Mouse (Mus musculus): ENCODE results near the gene Numbl. TPM values are rescaled to one million over a fixed set of nuclear protein-coding genes. Genes with fewer than 3 reads are reported as not detected.

The Numbl gene
- polyA plus RNA-seq, 2 experiments: 25.2 to 83.6 TPM

GRCm38 (mm10) chr7:27305091-27305730, 47.0 kb downstream of the Numbl start:
- H3K4me3 ChIP-seq (replicated peaks; ENCODE audit: low read length): no peak overlapping the region
- H3K9me3 ChIP-seq (ENCODE audit: control insufficient read depth, low read length): no peaks in the 10 kb centered on the region
- no peak for DNase-seq (ENCODE audit: low spot score)
- H3K9ac ChIP-seq (ENCODE audit: low read depth, low read length, severe bottlenecking): no peak overlapping the region
- WGBS: 85% methylated on average over 17 of the region's 17 CpGs
- no peaks in the 10 kb centered on the region for H3K27me3 ChIP-seq (ENCODE audit: control insufficient read depth, insufficient read depth, low read length)
- TF ChIP-seq POLR2A (IDR thresholded peaks at IDR 0.05; ENCODE audit: borderline replicate concordance, extremely low read depth, insufficient read depth, insufficient read length): no peak
- no peak overlapping the region for H3K27ac ChIP-seq (replicated peaks; ENCODE audit: low read depth, low read length)
- H3K4me2 ChIP-seq (replicated peaks; ENCODE audit: low read depth, low read length, severe bottlenecking): no peak overlapping the region
- no peak for ATAC-seq (ENCODE audit: low FRiP score, low read depth)
- no peaks in the 10 kb centered on the region; the same call in 1 of the 2 replicates for H3K4me1 ChIP-seq (ENCODE audit: control insufficient read depth, insufficient read depth, low read length)
- H3K36me3 ChIP-seq (ENCODE audit: control insufficient read depth, insufficient read depth, low read length): peaks cover 5% of the 10 kb centered on the region; the same call in 1 of the 2 replicates

- TF ChIP-seq POLR2A (IDR thresholded peaks at IDR 0.05; ENCODE audit: borderline replicate concordance, extremely low read depth, insufficient read depth, insufficient read length): no peak
- Histone ChIP-seq H3K9me3 (ENCODE audit: control insufficient read depth, low read length) (no peaks in the 10 kb centered on the region), H3K4me2 (replicated peaks; ENCODE audit: low read depth, low read length, severe bottlenecking) (no peak overlapping the region), H3K27me3 (ENCODE audit: control insufficient read depth, insufficient read depth, low read length) (no peaks in the 10 kb centered on the region; the same call in 1 of the 2 replicates), H3K4me1 (ENCODE audit: control insufficient read depth, insufficient read depth, low read length) (no peaks in the 10 kb centered on the region; the same call in 1 of the 2 replicates), H3K4me3 (replicated peaks; ENCODE audit: low read length) (no peak overlapping the region), H3K27ac (replicated peaks; ENCODE audit: low read depth, low read length) (no peak overlapping the region), H3K36me3 (ENCODE audit: control insufficient read depth, insufficient read depth, low read length) (peaks cover 5% of the 10 kb centered on the region; the same call in 1 of the 2 replicates), H3K9ac (ENCODE audit: low read depth, low read length, severe bottlenecking) (no peak overlapping the region)
- WGBS: 76% methylated on average over 24 of the region's 24 CpGs
- DNase-seq (ENCODE audit: low spot score) (no peak), ATAC-seq (ENCODE audit: low FRiP score, low read depth) (no peak)
These were observed 48.2 kb downstream of the Numbl start for GRCm38 (mm10) chr7:27306161-27307160.

- H3K36me3 ChIP-seq (ENCODE audit: control insufficient read depth, insufficient read depth, low read length): peaks cover 5% of the 10 kb centered on the region; the same call in 1 of the 2 replicates
- TF ChIP-seq POLR2A (IDR thresholded peaks at IDR 0.05; ENCODE audit: borderline replicate concordance, extremely low read depth, insufficient read depth, insufficient read length): no peak
- no peak overlapping the region for H3K4me3 ChIP-seq (replicated peaks; ENCODE audit: low read length)
- no peak overlapping the region for H3K9ac ChIP-seq (ENCODE audit: low read depth, low read length, severe bottlenecking)
- H3K9me3 ChIP-seq (ENCODE audit: control insufficient read depth, low read length): no peaks in the 10 kb centered on the region
- DNase-seq (ENCODE audit: low spot score): no peak
- H3K27ac ChIP-seq (replicated peaks; ENCODE audit: low read depth, low read length): no peak overlapping the region
- WGBS: 62% methylated on average over 9 of the region's 9 CpGs
- no peak overlapping the region for H3K4me2 ChIP-seq (replicated peaks; ENCODE audit: low read depth, low read length, severe bottlenecking)
- no peaks in the 10 kb centered on the region; the same call in 1 of the 2 replicates for H3K4me1 ChIP-seq (ENCODE audit: control insufficient read depth, insufficient read depth, low read length)
- H3K27me3 ChIP-seq (ENCODE audit: control insufficient read depth, insufficient read depth, low read length): no peaks in the 10 kb centered on the region; the same call in 1 of the 2 replicates
- no peak for ATAC-seq (ENCODE audit: low FRiP score, low read depth)
These were observed 49.3 kb downstream of the Numbl start for GRCm38 (mm10) chr7:27307551-27307950.

- no peak overlapping the region for H3K27ac ChIP-seq (replicated peaks; ENCODE audit: low read depth, low read length)
- H3K27me3 ChIP-seq (ENCODE audit: control insufficient read depth, insufficient read depth, low read length): no peaks in the 10 kb centered on the region; the same call in 1 of the 2 replicates
- no peaks in the 10 kb centered on the region; the same call in 1 of the 2 replicates for H3K4me1 ChIP-seq (ENCODE audit: control insufficient read depth, insufficient read depth, low read length)
- no peak for DNase-seq (ENCODE audit: low spot score)
- ATAC-seq (ENCODE audit: low FRiP score, low read depth): peak; percentile 56; the same call in 1 of the 2 replicates
- H3K4me3 ChIP-seq (replicated peaks; ENCODE audit: low read length): peak overlapping the region; percentile 28
- peaks cover 5% of the 10 kb centered on the region; the same call in 1 of the 2 replicates for H3K9me3 ChIP-seq (ENCODE audit: control insufficient read depth, low read length)
- 8% methylated on average over 26 of the region's 28 CpGs for WGBS
- peaks cover 5% of the 10 kb centered on the region; the same call in 1 of the 2 replicates for H3K36me3 ChIP-seq (ENCODE audit: control insufficient read depth, insufficient read depth, low read length)
- no peak overlapping the region; the same call in 1 of the 2 replicates for H3K9ac ChIP-seq (ENCODE audit: low read depth, low read length, severe bottlenecking)
- TF ChIP-seq POLR2A (IDR thresholded peaks at IDR 0.05; ENCODE audit: borderline replicate concordance, extremely low read depth, insufficient read depth, insufficient read length): no peak
- H3K4me2 ChIP-seq (replicated peaks; ENCODE audit: low read depth, low read length, severe bottlenecking): peak overlapping the region; percentile 47
These were observed 50.8 kb downstream of the Numbl start for GRCm38 (mm10) chr7:27308821-27309549.
